Mouse (Mus musculus) forebrain, embryonic 16.5 days (tissue): Measurements from ENCODE around the gene Egr2. TPM values are rescaled to one million over a fixed set of nuclear protein-coding genes. Genes with fewer than 3 reads are reported as not detected.

Source experiments
- ATAC-seq: fragments of 200-750 bp; cut with Nextera tagmentation; 2 replicates; pipeline ENCODE4 v1.8.0; 2017; ENCODE audit warnings: mild to moderate bottlenecking, moderate library complexity
- H3K27ac ChIP-seq: fragments of 300-500 bp; sonication (generic); 2 replicates; pipeline ENCODE4 v1.5.1; 2014; ENCODE audit warnings: low read length, control low read depth
- H3K27me3 ChIP-seq: fragments of 300-500 bp; sonication (generic); replicated peaks from 2 replicates; pipeline ENCODE4 v1.6.1; 2014; ENCODE audit warnings: low read length; ENCODE audit not compliant: control insufficient read depth, insufficient read depth
- H3K36me3 ChIP-seq: fragments of 300-500 bp; sonication (generic); 2 replicates; pipeline ENCODE4 v1.6.1; 2014; ENCODE audit not compliant: control insufficient read depth, insufficient read depth
- H3K4me1 ChIP-seq: fragments of 300-500 bp; sonication (generic); replicated peaks from 2 replicates; pipeline ENCODE4 v1.6.1; 2014; ENCODE audit warnings: low read length; ENCODE audit not compliant: control insufficient read depth, insufficient read depth
- H3K4me2 ChIP-seq: fragments of 300-500 bp; sonication (generic); 2 replicates; pipeline ENCODE4 v1.6.1; 2014; ENCODE audit warnings: mild to moderate bottlenecking, low read length, control low read depth
- H3K4me3 ChIP-seq: fragments of 300-500 bp; sonication (generic); replicated peaks from 2 replicates; pipeline ENCODE4 v1.5.1; 2014; ENCODE audit warnings: mild to moderate bottlenecking, low read length, control low read depth
- H3K9ac ChIP-seq: fragments of 300-500 bp; sonication (generic); replicated peaks from 2 replicates; pipeline ENCODE4 v1.6.1; 2014; ENCODE audit warnings: low read depth, low read length, control low read depth
- H3K9me3 ChIP-seq: fragments of 300-500 bp; sonication (generic); 2 replicates; pipeline ENCODE4 v1.6.1; 2016; ENCODE audit warnings: low read length; ENCODE audit not compliant: control insufficient read depth
- WGBS: fragments of 180-500 bp; shearing (Covaris S2); extraction: QIAGEN DNeasy Blood & Tissue Kit; methylation state at CpG from one replicate; pipeline ENCODE4 v1.1.7; 2014; 5-methylcytosine and 5-hydroxymethylcytosine counted together
- polyA plus RNA-seq: library from polyadenylated mRNA; unstranded; fragments of >200 nt; fragmentation: Nextera tagmentation; extraction: Ambion mirVana; gene quantifications from 2 replicates; pipeline ENCODE4 v1.2.1, GENCODE M21; 2015

Gene Egr2
- polyA plus RNA-seq, 1 experiment from 2014 or later = 0.23 TPM

- no peaks in the 10 kb centered on the region for H3K27me3 ChIP-seq
- H3K9me3 ChIP-seq = no peaks in the 10 kb centered on the region
- WGBS = 63% methylated on average over 5 of the region's 5 CpGs
- no peaks in the 10 kb centered on the region for H3K36me3 ChIP-seq
- H3K4me1 ChIP-seq = no peaks in the 10 kb centered on the region
- H3K4me2 ChIP-seq = no peak overlapping the region
- ATAC-seq = no peak
- H3K4me3 ChIP-seq = no peak overlapping the region
- no peak overlapping the region for H3K27ac ChIP-seq
- H3K9ac ChIP-seq = no peak overlapping the region
Observed at GRCm38 (mm10) chr10:67504046-67504445, 31.2 kb upstream of the Egr2 start.

- no peak overlapping the region for H3K9ac ChIP-seq
- H3K4me2 ChIP-seq = no peak overlapping the region
- no peak overlapping the region for H3K4me3 ChIP-seq
- H3K4me1 ChIP-seq = no peaks in the 10 kb centered on the region
- 76% methylated on average over 3 of the region's 3 CpGs for WGBS
- H3K27ac ChIP-seq = no peak overlapping the region
- H3K36me3 ChIP-seq = no peaks in the 10 kb centered on the region
- no peak for ATAC-seq
- no peaks in the 10 kb centered on the region for H3K27me3 ChIP-seq
- no peaks in the 10 kb centered on the region for H3K9me3 ChIP-seq
Observed at GRCm38 (mm10) chr10:67505248-67505647, 30.0 kb upstream of the Egr2 start.

- Histone ChIP-seq H3K27ac (no peak overlapping the region), H3K4me1 (no peaks in the 10 kb centered on the region), H3K36me3 (no peaks in the 10 kb centered on the region), H3K4me3 (no peak overlapping the region), H3K9me3 (no peaks in the 10 kb centered on the region), H3K9ac (no peak overlapping the region), H3K27me3 (no peaks in the 10 kb centered on the region), H3K4me2 (no peak overlapping the region)
- ATAC-seq = no peak
- WGBS = 24% methylated on average over 8 of the region's 8 CpGs
Observed at GRCm38 (mm10) chr10:67512211-67512610, 23.1 kb upstream of the Egr2 start.

GRCm38 (mm10) chr10:67512871-67513270 is 22.4 kb upstream of the Egr2 start:
- WGBS = 82% methylated on average over 7 of the region's 7 CpGs

GRCm38 (mm10) chr10:67518733-67519132 is 16.5 kb upstream of the Egr2 start:
- H3K4me2 ChIP-seq = no peak overlapping the region
- no peak overlapping the region for H3K9ac ChIP-seq
- 91% methylated on average over 3 of the region's 3 CpGs for WGBS
- H3K4me1 ChIP-seq = no peaks in the 10 kb centered on the region
- no peak for ATAC-seq
- no peaks in the 10 kb centered on the region for H3K36me3 ChIP-seq
- no peak overlapping the region for H3K4me3 ChIP-seq
- no peaks in the 10 kb centered on the region for H3K9me3 ChIP-seq
- H3K27ac ChIP-seq = no peak overlapping the region
- H3K27me3 ChIP-seq = peaks cover 4% of the 10 kb centered on the region; the same call in 1 of the 2 replicates

More at GRCm38 (mm10) chr10:67512871-67513270, 22.4 kb upstream of the Egr2 start:
- no peak overlapping the region for H3K9ac ChIP-seq
- H3K4me3 ChIP-seq = no peak overlapping the region
- no peaks in the 10 kb centered on the region for H3K4me1 ChIP-seq
- no peaks in the 10 kb centered on the region for H3K27me3 ChIP-seq
- H3K9me3 ChIP-seq = no peaks in the 10 kb centered on the region
- ATAC-seq = no peak
- H3K4me2 ChIP-seq = no peak overlapping the region
- H3K36me3 ChIP-seq = no peaks in the 10 kb centered on the region
- H3K27ac ChIP-seq = no peak overlapping the region

GRCm38 (mm10) chr10:67524130-67524529 is 11.1 kb upstream of the Egr2 start:
- Histone ChIP-seq H3K4me3 (no peak overlapping the region), H3K27me3 (peaks cover 12% of the 10 kb centered on the region), H3K9ac (no peak overlapping the region), H3K36me3 (no peaks in the 10 kb centered on the region), H3K27ac (no peak overlapping the region), H3K4me2 (no peak overlapping the region), H3K9me3 (no peaks in the 10 kb centered on the region), H3K4me1 (0 out of 2 replicates have a peak, but pooled peaks cover 5% of the 10 kb centered on the region)
- WGBS = 89% methylated on average over 3 of the region's 3 CpGs
- no peak for ATAC-seq

GRCm38 (mm10) chr10:67524694-67525093 is 10.6 kb upstream of the Egr2 start:
- 81% methylated on average over 7 of the region's 7 CpGs for WGBS
- Histone ChIP-seq H3K4me1 (0 out of 2 replicates have a peak, but pooled peaks cover 5% of the 10 kb centered on the region), H3K36me3 (no peaks in the 10 kb centered on the region), H3K9ac (no peak overlapping the region), H3K27me3 (peaks cover 12% of the 10 kb centered on the region), H3K4me2 (no peak overlapping the region), H3K4me3 (no peak overlapping the region), H3K27ac (no peak overlapping the region), H3K9me3 (no peaks in the 10 kb centered on the region)
- no peak for ATAC-seq

- WGBS = 17% methylated on average over 9 of the region's 9 CpGs
- H3K4me3 ChIP-seq = no peak overlapping the region
- H3K27ac ChIP-seq = no peak overlapping the region
- 0 out of 2 replicates have a peak, but pooled peaks cover 5% of the 10 kb centered on the region for H3K4me1 ChIP-seq
- H3K4me2 ChIP-seq = no peak overlapping the region
- H3K36me3 ChIP-seq = no peaks in the 10 kb centered on the region
- no peaks in the 10 kb centered on the region for H3K9me3 ChIP-seq
- H3K9ac ChIP-seq = no peak overlapping the region
- peaks cover 21% of the 10 kb centered on the region for H3K27me3 ChIP-seq
- ATAC-seq = no peak
Observed at GRCm38 (mm10) chr10:67526435-67526834, 8.8 kb upstream of the Egr2 start.

- no peak overlapping the region for H3K4me3 ChIP-seq
- ATAC-seq = no peak
- no peaks in the 10 kb centered on the region for H3K36me3 ChIP-seq
- 0 out of 2 replicates have a peak, but pooled peaks cover 5% of the 10 kb centered on the region for H3K4me1 ChIP-seq
- H3K27ac ChIP-seq = no peak overlapping the region
- 77% methylated on average over 4 of the region's 4 CpGs for WGBS
- H3K9ac ChIP-seq = no peak overlapping the region
- H3K4me2 ChIP-seq = no peak overlapping the region
- H3K27me3 ChIP-seq = peaks cover 43% of the 10 kb centered on the region
- H3K9me3 ChIP-seq = no peaks in the 10 kb centered on the region
Observed at GRCm38 (mm10) chr10:67529769-67530168, 5.5 kb upstream of the Egr2 start.

- no peaks in the 10 kb centered on the region for H3K36me3 ChIP-seq
- under 1% methylated on average over 35 of the region's 35 CpGs for WGBS
- H3K27me3 ChIP-seq = peaks cover 83% of the 10 kb centered on the region
- no peak overlapping the region for H3K9ac ChIP-seq
- no peak overlapping the region for H3K27ac ChIP-seq
- peak overlapping the region; percentile 63 for H3K4me3 ChIP-seq
- ATAC-seq = peak; percentile 39
- no peaks in the 10 kb centered on the region for H3K9me3 ChIP-seq
- H3K4me1 ChIP-seq = peaks cover 43% of the 10 kb centered on the region
- H3K4me2 ChIP-seq = peak overlapping the region; percentile 84
Observed at GRCm38 (mm10) chr10:67535972-67536371, 697 bp downstream of the Egr2 start.
